Mouse (Mus musculus): ENCODE data around the gene Nsd2. TPM values are rescaled to one million over a fixed set of nuclear protein-coding genes. Genes with fewer than 3 reads are reported as not detected.
"Not testable (repeated sequence)": the region's sequence is repeated elsewhere in the genome, so short reads cannot be mapped to it uniquely, and the experiment has no call there.

The Nsd2 gene
- polyA plus RNA-seq, 1 experiment = 5.2 TPM

DNA sequence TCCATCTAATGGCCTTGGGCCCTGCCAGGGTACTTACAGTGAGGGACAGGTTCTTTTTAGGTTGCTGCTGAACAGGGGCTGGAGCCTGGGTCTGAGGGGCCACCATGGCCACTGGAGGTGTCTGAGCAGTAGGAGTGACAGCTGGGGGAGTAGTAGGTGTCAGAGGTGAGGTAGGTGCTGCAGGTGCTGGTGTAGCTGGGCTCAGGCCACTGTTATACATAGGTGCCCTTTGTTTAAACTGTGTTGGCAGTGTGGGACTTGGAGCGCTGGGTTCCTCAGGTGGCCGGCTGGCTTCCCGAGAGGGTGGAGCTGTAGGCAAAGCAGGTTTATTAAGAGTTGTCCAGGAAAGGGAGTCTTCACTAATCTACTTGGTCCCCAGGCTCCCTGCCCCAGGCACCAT is 78.7 kb downstream of the Nsd2 start:
- no peaks in the 10 kb centered on the region for H3K4me1 ChIP-seq (ENCODE audit: control insufficient read depth, insufficient read depth, insufficient read length, low read length)
- no peak overlapping the region for H3K27ac ChIP-seq (replicated peaks; ENCODE audit: low read depth, low read length)
- no peak overlapping the region for H3K4me3 ChIP-seq (ENCODE audit: insufficient read depth, low read depth, low read length)

DNA sequence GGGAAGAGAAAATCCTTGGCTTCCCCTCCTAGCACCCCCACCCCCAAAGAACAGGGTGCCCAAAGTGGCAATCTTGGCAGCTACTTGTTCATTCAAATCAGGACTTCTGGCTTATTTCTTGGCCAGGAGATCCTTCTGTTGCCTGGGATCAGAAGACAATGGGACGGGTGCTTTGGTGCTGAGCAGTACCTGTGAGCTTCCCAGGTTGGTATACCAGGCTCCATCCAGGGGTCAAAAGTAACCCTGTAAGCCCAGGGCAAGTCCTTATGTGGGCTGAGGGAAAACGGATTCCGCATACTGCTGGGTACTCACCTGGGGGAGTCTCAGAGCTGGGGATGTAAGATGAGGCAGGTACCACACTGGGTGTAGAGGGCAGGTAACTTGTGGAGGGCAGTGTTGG is 79.6 kb downstream of the Nsd2 start:
- H3K4me1 ChIP-seq (ENCODE audit: control insufficient read depth, insufficient read depth, insufficient read length, low read length) = no peaks in the 10 kb centered on the region
- H3K4me3 ChIP-seq (ENCODE audit: insufficient read depth, low read depth, low read length) = no peak overlapping the region
- H3K27ac ChIP-seq (replicated peaks; ENCODE audit: low read depth, low read length) = no peak overlapping the region

DNA sequence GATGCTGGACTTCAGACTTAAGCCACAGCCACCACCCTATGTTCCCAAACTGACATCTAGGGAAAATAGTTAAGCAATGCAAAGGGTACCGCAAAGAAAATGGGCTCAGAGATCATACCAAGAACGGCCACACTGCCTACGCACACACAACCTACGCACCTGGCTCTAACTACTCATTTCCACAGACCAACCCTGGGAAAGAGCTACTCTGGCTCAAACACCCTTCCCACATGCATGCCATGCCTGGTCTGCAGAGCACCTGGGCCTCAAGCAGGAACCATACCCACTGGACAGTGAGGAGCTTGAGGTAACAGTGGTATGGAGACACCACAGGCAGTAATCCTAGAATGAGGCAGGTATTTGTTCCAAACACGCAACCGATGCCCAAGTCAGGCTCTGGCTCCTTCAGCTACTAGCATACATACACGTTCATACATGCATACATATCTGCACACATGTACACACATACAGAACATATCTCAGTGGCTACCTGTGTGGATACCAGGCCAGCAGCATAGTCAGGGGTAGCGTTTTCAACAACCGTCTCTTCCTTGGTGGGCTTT is 80.3 kb downstream of the Nsd2 start:
- Histone ChIP-seq H3K4me1 (ENCODE audit: control insufficient read depth, insufficient read depth, insufficient read length, low read length) (no peaks in the 10 kb centered on the region), H3K4me3 (ENCODE audit: insufficient read depth, low read depth, low read length) (no peak overlapping the region), H3K27ac (replicated peaks; ENCODE audit: low read depth, low read length) (no peak overlapping the region)

DNA sequence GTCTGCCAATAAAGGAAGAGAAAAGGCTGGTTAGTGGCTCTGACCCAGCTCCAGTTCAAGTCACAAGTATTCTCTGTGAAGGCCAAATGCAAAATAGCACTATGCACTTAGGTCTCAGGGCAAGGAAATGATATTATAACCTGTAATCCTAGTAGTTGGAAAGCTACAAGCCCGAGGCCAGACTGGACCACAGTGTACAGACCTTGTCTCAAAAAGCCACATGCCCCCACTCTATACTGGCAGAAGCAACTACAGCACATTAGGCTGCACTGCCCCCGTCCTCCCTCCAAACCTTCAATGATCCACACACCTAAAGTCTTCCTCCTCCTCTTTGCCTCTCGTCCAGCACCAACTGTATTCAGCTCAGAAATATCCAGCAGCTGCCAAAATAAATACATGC is 80.8 kb downstream of the Nsd2 start:
- Histone ChIP-seq H3K4me3 (ENCODE audit: insufficient read depth, low read depth, low read length) (no peak overlapping the region), H3K27ac (replicated peaks; ENCODE audit: low read depth, low read length) (no peak overlapping the region), H3K4me1 (ENCODE audit: control insufficient read depth, insufficient read depth, insufficient read length, low read length) (no peaks in the 10 kb centered on the region)

DNA sequence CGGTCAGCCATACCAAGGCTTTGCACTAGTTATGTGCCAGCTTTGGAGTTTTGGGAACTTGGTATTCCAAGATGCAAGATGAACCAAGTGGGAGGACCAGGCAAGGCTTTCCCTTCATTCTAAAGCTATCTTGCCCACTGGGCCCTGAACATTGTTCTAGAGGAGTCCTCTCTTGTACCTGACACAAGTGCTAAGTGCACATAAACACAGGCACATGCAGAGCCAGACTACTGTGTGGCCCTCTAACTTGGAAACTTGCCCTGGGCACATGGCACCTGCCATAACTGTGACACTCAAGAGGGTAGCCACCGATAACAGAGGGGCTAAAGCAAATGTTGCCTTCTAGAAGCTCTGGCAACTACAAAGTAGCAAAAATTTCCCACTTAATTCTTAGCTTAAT is 82.2 kb downstream of the Nsd2 start:
- Histone ChIP-seq H3K4me1 (ENCODE audit: control insufficient read depth, insufficient read depth, insufficient read length, low read length) (no peaks in the 10 kb centered on the region), H3K27ac (replicated peaks; ENCODE audit: low read depth, low read length) (no peak overlapping the region), H3K4me3 (ENCODE audit: insufficient read depth, low read depth, low read length) (no peak overlapping the region)

DNA sequence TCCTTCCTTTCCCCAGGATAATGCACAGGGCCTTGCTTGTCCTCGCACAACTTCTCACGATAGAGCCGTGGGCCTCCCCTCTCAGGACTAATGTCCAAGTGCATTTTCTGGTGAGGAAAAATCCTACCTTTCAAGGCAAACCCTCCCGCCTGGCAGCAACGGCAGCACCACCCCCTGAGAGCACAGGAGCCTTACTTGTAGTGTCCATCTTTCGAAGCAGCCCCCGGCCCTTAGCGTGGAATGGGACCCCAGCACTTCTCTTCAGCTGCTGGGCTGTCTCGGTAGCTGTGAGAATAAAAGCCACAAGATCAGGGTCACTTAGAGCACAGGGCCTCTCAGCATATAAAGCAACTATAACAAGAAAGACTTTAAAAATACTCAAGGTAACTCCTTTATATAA is 82.7 kb downstream of the Nsd2 start:
- no peak overlapping the region for H3K4me3 ChIP-seq (ENCODE audit: insufficient read depth, low read depth, low read length)
- no peak overlapping the region for H3K27ac ChIP-seq (replicated peaks; ENCODE audit: low read depth, low read length)
- no peaks in the 10 kb centered on the region for H3K4me1 ChIP-seq (ENCODE audit: control insufficient read depth, insufficient read depth, insufficient read length, low read length)

DNA sequence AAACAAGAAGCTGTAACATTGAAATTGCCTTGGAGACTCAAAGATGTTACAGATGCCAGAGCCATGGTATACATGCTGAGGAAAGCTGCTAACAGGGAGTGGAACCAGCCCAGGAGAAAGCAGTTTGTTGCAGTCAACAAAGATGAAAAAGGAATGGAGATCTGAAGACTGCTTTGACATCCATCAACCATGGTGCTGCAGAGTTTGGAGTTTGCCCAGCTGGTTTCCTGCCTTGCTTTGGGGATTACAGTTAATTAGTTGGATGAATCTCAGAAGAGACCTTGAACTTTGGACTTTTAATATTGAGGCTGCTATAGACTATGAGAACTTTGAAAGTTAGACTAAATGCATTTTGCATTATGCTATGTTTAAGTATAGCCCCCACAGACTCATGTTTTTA is 94.5 kb downstream of the Nsd2 start:
- not testable (repeated sequence) for H3K4me1 ChIP-seq (ENCODE audit: control insufficient read depth, insufficient read depth, insufficient read length, low read length); H3K27ac ChIP-seq (replicated peaks; ENCODE audit: low read depth, low read length); H3K4me3 ChIP-seq (ENCODE audit: insufficient read depth, low read depth, low read length)

DNA sequence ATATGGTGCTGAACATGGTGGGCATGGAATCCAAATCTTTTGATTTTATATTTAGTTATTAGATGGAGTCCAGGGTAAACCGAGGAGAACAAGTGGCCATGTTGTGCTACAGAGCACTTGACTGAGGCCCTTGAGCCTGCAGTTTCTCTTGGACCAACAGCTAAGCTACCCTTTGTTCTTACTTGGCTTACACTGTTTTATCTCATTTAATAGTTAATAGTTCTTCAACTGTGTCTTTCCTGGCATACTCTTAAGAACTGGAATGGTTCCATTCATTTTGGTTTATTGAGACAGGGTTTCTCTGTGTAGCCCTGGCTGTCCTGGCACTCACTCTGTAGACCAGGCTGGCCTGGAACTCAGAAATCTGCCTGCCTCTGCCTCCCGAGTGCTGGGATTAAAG is 96.1 kb downstream of the Nsd2 start:
- not testable (repeated sequence) for H3K27ac ChIP-seq (replicated peaks; ENCODE audit: low read depth, low read length); H3K4me1 ChIP-seq (ENCODE audit: control insufficient read depth, insufficient read depth, insufficient read length, low read length); H3K4me3 ChIP-seq (ENCODE audit: insufficient read depth, low read depth, low read length)

DNA sequence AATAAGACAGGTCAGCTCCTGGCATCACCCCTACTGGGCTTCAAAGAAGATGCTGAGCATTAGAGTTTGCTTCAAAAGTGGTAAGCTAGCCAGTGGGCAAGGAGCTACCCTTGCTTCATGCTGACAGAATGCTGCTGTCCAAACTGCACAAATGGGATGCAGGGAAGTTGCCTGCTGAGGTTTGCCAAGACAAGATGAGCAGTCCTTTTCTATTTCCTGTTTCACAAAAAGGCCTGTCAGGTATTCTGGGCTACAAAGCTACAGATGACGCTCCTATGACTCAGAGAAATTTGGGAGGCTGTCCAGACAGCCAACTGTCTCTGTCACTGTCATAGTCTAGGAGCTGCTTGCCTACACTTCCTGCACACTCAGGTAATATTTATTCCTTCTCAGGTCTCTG is 98.9 kb downstream of the Nsd2 start:
- Histone ChIP-seq H3K4me1 (ENCODE audit: control insufficient read depth, insufficient read depth, insufficient read length, low read length) (peaks cover 3% of the 10 kb centered on the region), H3K4me3 (ENCODE audit: insufficient read depth, low read depth, low read length) (no peak overlapping the region), H3K27ac (replicated peaks; ENCODE audit: low read depth, low read length) (no peak overlapping the region)

DNA sequence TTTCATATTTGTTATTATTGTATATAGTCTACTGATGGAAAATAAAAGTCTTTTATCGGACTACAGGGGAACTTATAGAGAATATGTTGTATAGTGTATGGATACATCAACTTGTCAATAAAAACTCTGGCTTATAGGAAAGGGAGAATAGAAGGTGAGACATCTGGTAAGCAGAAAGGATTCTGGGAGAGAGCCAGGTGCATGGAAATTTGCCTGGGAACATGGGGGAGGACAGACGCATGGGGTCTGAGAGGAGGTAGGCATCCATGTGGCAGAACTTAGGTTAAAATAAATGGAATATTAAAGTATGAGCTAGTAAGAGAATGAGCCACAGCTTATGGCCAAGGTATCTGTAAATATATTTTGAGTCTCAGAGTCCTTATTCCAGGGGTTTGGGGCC is 99.5 kb downstream of the Nsd2 start:
- peaks cover 3% of the 10 kb centered on the region for H3K4me1 ChIP-seq (ENCODE audit: control insufficient read depth, insufficient read depth, insufficient read length, low read length)
- no peak overlapping the region for H3K27ac ChIP-seq (replicated peaks; ENCODE audit: low read depth, low read length)
- H3K4me3 ChIP-seq (ENCODE audit: insufficient read depth, low read depth, low read length) = no peak overlapping the region

DNA sequence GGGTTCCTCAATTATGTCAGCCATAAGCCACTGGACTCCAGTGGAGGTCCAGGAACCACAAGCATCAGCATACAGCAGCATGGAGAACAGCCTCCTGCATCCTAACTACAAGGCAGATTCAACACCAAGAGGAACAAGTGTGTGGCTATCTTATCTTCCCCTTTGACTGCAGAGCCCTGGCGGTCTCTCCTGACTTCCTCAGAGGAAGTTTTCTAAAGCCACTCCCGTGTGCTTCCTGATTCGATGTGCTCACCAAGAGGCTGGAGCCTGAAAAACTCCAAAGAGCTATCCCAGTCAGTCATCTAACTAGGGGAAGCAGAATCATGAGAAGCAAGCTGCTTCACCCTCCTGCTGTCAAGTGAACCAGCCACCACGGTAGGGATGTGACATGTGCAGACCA is 100.4 kb downstream of the Nsd2 start:
- H3K4me3 ChIP-seq (ENCODE audit: insufficient read depth, low read depth, low read length) = no peak overlapping the region
- peaks cover 3% of the 10 kb centered on the region for H3K4me1 ChIP-seq (ENCODE audit: control insufficient read depth, insufficient read depth, insufficient read length, low read length)
- peak overlapping the region; percentile 36; the same call in 1 of the 2 replicates for H3K27ac ChIP-seq (replicated peaks; ENCODE audit: low read depth, low read length)

DNA sequence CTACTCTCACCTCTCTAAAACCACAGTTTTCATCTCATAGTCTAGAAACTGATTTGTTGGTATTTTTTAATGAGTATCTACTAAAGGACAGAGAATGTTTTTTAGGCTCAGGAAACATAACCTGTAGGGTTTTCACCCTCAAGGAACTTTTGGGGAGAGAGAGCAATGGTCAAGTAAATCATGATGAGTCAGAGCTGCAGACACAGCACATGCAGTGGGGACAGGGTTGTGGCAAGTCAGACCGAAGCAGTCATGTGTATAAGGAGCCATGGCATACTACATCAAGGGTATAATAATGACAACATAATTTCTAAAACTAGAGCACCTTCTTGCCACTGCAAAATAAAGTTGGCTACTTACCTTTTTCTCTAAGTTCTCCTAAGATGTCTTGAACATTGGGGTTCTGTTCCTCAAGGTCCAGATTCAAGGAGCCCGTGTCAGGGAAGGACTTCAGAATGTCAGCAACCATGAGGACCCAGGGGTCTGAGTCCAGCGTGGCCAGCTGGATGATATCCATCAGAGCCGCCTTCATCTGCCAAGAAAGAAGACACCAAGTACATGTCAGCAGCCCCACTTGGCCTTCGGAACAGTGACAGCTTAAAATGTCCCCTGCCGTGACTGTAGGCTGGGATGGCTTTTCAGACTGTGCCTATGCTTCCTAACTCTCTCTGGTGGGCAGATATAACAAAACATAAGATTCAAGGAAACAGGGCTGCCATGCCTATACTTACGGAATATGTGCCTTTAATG is 101.1 kb downstream of the Nsd2 start:
- Histone ChIP-seq H3K27ac (replicated peaks; ENCODE audit: low read depth, low read length) (0 out of 2 replicates have a peak overlapping the region, but pooled peaks have one; percentile 36), H3K4me1 (ENCODE audit: control insufficient read depth, insufficient read depth, insufficient read length, low read length) (peaks cover 3% of the 10 kb centered on the region), H3K4me3 (ENCODE audit: insufficient read depth, low read depth, low read length) (no peak overlapping the region)

DNA sequence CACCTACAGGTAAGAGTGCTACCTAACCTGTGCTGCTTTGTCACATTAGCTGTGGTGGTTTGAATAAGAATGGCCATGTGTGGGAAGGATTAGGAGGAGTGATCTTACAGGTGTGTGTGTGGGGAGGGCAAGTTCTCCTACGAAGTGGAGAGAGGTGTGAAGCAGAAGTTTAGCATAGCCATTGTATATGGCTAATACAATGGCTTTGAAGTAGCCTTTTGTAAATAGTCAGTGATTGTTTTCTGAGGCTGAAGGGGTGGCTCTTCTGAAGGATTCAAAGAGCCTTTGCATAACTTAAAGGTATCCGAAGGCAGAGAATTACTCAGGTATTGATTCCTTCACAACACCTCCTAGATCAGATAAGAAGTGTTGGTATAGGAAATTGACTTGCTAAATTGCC is 102.0 kb downstream of the Nsd2 start:
- H3K4me3 ChIP-seq (ENCODE audit: insufficient read depth, low read depth, low read length) = no peak overlapping the region
- peaks cover 3% of the 10 kb centered on the region for H3K4me1 ChIP-seq (ENCODE audit: control insufficient read depth, insufficient read depth, insufficient read length, low read length)
- H3K27ac ChIP-seq (replicated peaks; ENCODE audit: low read depth, low read length) = no peak overlapping the region

DNA sequence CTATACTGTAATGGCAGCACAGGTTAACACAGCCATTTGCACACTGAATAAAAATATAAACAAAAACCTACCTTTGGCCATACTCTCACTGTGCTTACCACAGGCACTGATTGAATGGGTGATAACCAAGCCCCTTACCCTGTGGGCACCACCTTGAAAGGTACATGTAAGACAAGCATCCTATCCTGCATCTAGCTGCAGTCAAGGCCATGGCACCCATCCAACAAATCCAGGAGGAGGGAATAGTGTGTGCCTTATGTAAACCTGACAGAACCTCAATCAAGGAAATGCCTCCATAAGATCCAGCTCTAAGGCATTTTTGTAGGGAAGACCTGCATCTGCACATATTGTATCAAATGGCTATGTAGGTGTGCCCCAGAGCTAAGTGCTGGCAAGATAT is 105.6 kb downstream of the Nsd2 start:
- Histone ChIP-seq H3K27ac (replicated peaks; ENCODE audit: low read depth, low read length) (no peak overlapping the region), H3K4me3 (ENCODE audit: insufficient read depth, low read depth, low read length) (no peak overlapping the region), H3K4me1 (ENCODE audit: control insufficient read depth, insufficient read depth, insufficient read length, low read length) (peaks cover under 1% of the 10 kb centered on the region)

DNA sequence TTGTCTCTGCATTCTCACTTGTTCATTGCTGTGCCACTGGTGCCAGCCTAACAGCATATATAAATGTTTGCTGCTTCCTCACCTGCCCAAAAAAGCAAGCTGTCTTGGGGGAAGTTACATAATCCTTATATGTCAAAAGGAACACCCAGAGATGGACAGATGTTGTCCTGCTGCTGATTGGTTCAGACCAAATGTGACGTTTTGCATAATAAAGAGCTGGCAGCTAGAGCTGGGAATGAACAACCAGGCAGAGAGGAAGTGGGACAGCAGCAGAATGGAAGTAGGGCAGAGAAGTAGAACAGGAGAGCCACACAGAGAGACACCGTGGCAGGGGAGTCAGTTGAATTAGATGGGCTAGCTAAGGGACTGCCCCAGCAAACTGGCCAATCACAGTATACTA is 111.9 kb downstream of the Nsd2 start:
- Histone ChIP-seq H3K27ac (replicated peaks; ENCODE audit: low read depth, low read length) (no peak overlapping the region), H3K4me3 (ENCODE audit: insufficient read depth, low read depth, low read length) (no peak overlapping the region), H3K4me1 (ENCODE audit: control insufficient read depth, insufficient read depth, insufficient read length, low read length) (peaks cover 9% of the 10 kb centered on the region)

DNA sequence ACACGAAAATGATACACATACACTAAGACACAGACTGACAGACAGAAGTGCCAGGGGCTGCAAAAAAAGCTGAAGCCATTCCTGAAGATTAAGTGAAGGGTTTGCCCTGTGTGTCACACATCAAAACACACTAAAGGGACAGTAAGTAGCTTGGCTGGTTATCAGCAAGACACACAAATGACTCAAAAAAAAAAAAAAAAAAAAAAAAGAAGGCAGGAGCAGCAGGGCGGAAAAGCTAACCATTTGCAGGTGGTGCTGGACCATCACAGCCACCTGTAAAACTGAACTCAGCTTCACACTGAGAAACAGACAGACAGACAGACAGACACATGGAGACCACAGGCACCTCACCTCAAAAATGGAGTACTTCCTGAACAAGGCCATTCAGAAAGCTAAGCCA is 113.6 kb downstream of the Nsd2 start:
- H3K4me1 ChIP-seq (ENCODE audit: control insufficient read depth, insufficient read depth, insufficient read length, low read length) = peaks cover 9% of the 10 kb centered on the region
- no peak overlapping the region for H3K4me3 ChIP-seq (ENCODE audit: insufficient read depth, low read depth, low read length)
- H3K27ac ChIP-seq (replicated peaks; ENCODE audit: low read depth, low read length) = no peak overlapping the region
